Mouse (Mus musculus) small intestine, adult 2 months (tissue): ENCODE measurements around the gene Tspyl4.

Experiments
- CTCF ChIP-seq: fragments of 200-500 bp; IDR thresholded peaks from 2 replicates; pipeline ENCODE4 v1.5.1; 2012; ENCODE audit warnings: low read depth, mild to moderate bottlenecking, control low read depth, inconsistent platforms, low read length, moderate library complexity, mixed read lengths; ENCODE audit not compliant: insufficient replicate concordance, insufficient read length; ENCODE audit errors: extremely low read depth
- POLR2A ChIP-seq: fragments of 200-500 bp; IDR thresholded peaks from 2 replicates; pipeline ENCODE4 v1.6.1; 2012; ENCODE audit warnings: low read depth, mild to moderate bottlenecking, control low read depth, inconsistent platforms, low read length, moderate library complexity

GRCm38 (mm10) chr10:34326701-34327100 is 29.5 kb downstream of the Tspyl4 start:
- TF ChIP-seq CTCF (no peak), POLR2A (no peak)
